Mouse (Mus musculus) gastrocnemius, postnatal 10 days (tissue): Measurements from ENCODE around the gene Ago4. TPM values are rescaled to one million over a fixed set of nuclear protein-coding genes. Genes with fewer than 3 reads are reported as not detected.
A peak's percentile ranks its signal among the peaks of the same experiment; 100 is the strongest.

Source experiments
- DNase-seq: peaks from one replicate; pipeline ENCODE4 v3.0.0; 2021; ENCODE audit warnings: mixed read lengths
- microRNA-seq, 2 experiments: library from miRNA; unstranded; fragments of <30 nt; microRNA quantifications; one replicate each; pipeline ENCODE4 v1.2.0; 2021
- total RNA-seq, 2 experiments: library from RNA; stranded (reverse); gene quantifications; 2 replicates each; pipeline ENCODE4 v1.2.3; 2021

The Ago4 gene
- total RNA-seq, 2 experiments from 2014 or later: 1.9 to 2.2 TPM

- no peak for DNase-seq
These were observed 64.3 kb downstream of the Ago4 start for GRCm38 (mm10) chr4:126468925-126469324.

GRCm38 (mm10) chr4:126468285-126468901, 64.9 kb downstream of the Ago4 start, which contains the start of gene Ago1:
Gene Ago1, minus strand, starts transcription at chr4:126468583.
- peak; percentile 97 for DNase-seq

- DNase-seq: peak; percentile 52
These were observed 65.5 kb downstream of the Ago4 start for GRCm38 (mm10) chr4:126467721-126468284.

DNA sequence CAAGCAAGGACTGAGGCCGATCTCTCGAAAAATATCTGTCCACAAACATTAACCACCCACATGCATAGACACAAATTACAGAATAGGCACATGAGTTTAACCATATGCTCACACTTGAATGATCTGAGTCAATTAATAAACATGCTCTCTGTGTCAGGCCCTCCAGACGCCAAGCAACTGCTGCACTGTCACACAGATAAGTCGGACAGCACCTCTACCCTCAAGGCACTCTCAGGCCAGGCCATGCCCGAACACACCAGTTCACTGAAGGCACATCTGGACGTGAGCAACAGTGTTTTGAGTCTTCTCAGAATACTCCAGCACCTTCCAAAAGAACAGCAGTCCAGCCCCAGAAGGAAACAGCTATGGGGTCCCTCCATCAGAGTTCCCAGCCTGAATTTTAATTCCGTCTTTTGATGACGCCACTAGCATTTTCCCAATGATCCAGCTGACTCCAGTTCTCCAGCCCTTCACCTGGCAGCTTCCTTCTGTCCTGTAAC, 67.0 kb downstream of the Ago4 start:
- no peak for DNase-seq

GRCm38 (mm10) chr4:126465843-126466242, 67.4 kb downstream of the Ago4 start:
- no peak for DNase-seq

- no peak for DNase-seq
These were observed 68.4 kb downstream of the Ago4 start for GRCm38 (mm10) chr4:126464892-126465235.

DNA sequence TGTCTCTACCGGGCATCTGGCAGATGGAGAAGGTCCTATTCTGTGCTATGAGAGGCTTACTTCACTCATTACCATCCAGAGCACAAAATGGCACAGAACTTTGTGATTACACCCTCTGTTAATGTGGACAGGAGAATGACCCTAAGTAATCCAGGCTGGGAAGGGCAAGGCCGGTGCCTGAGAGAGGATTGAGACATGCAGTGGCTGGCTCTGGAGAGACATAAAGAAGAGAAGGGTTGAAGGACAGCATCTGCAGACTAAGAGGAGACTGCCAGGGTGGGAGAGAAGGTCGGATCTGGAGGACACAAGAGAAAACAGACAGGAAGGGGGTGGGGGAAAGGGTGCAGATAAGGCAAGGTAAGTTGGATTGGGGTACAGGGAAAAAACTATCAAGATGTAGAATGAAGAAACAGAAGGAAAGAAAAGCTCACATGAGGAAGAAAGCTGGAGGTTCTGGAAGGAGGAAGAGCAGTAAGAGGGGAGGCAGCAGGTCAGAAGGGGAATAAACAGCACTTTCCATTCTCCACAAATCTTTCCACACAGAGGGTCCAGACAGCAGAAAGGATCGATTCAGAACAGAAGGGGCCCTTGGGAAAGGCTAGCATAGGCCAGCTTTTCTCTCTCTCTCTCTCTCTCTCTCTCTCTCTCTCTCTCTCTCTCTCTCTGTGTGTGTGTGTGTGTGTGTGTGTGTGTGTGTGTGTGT, 68.9 kb downstream of the Ago4 start:
- no peak for DNase-seq

GRCm38 (mm10) chr4:126455441-126455840, 77.8 kb downstream of the Ago4 start:
- no peak for DNase-seq

DNA sequence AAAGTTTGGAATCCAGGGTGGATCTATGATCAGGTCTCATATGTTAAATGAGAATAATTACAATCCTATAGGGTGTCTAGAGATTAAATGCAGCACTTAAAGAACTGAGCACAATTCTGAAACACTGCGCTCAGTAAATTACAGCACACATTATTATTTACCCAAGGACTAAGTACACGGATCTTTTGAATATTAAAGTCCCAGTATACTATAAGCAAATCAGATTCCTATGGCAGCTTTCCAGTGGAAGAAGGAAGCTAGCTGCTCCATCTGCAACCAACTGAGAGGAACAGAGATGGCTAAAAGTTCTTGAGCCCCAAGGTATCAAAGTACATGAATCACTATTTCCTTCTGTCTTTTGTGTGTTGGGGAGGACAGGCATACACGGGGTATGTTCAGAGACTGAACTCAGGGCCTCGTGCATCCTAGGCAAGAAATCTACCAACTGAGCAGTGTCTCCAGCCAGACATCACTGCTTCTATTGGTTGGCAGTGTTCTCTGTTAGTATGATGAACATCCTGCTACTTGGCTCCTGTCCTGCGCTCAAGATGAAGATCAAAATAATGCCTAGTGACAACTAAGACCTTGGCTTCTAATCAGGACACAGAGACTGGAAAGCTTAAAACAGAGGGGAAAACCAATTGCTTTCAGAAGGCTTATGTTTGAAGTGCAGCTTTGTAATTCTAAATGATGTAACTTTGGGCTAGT, 78.6 kb downstream of the Ago4 start:
- no peak for DNase-seq

DNA sequence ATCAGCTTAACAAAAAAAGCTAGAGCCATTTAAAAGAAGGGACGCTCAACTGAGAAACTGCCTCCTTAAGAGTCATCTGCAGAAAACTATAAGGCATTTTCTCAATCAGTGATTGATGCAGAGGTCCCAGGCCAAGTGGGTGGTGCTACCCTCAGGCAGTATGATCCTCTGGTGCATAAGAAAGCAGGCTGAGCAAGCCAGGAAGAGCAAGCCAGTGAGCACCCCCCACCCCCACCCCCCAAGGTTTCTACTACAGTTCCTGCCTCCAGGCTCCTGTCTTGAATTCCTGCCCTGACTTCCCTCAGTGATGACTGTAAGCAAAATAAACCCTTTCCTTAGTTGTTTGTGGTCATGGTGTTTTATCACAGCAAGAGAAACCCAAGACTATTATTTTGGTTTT, 83.0 kb downstream of the Ago4 start:
- DNase-seq: no peak

GRCm38 (mm10) chr4:126447126-126447525, 86.1 kb downstream of the Ago4 start:
- peak; percentile 18 for DNase-seq

DNA sequence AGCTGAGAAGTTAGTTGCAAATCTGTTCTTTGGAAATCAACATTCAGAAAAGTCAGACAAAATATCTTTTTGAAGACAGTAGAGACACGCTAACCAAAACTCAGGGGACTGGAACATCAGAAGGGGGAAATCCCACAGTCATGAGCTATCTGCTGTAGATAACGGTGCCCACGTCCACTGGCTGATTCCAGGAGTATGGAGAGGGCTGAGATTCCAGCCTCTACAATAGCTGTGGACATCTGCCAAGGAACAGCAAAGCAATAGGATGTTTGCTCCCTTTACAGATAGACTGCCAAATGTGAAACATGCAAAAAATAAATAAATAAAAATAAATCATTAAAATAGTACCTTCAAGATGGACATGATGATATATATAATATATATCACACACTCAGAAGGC, 88.7 kb downstream of the Ago4 start:
- no peak for DNase-seq

Small RNA genes lying within 50 kb of the gene (microRNA-seq; reads per million reads assigned to microRNA genes)
- gene Mir7119: 0 reads per million in 2 experiments

Other genes starting within 250 kb of the Ago4 start
- 1 to 10 TPM; 5.7 to 5.9 TPM for gene Col8a2, start 246.7 kb downstream of the Ago4 start, total RNA-seq
- gene Adprhl2, start 211.8 kb downstream of the Ago4 start, total RNA-seq: 10 to 100 TPM; 12.9 to 15.7 TPM
- 1 to 10 TPM in 1 of 2 experiments, under 1 TPM in 1; 0.80 to 1.5 TPM for gene Tekt2, start 207.8 kb downstream of the Ago4 start, total RNA-seq
- 10 to 100 TPM in 1 of 2 experiments, 1 to 10 TPM in 1; 7.3 to 11.5 TPM for gene Ago3, start 103.9 kb downstream of the Ago4 start, total RNA-seq
- gene Ago1, start 64.9 kb downstream of the Ago4 start, total RNA-seq: 10 to 100 TPM in 1 of 2 experiments, 1 to 10 TPM in 1; 9.1 to 13.6 TPM
- gene Clspn, start 23.5 kb upstream of the Ago4 start, total RNA-seq: 1 to 10 TPM; 5.7 to 6.9 TPM
- 10 to 100 TPM; 13.1 to 14.7 TPM for gene 5730409E04Rik, start 76.3 kb upstream of the Ago4 start, total RNA-seq
- gene Psmb2, start 144.2 kb upstream of the Ago4 start, total RNA-seq: 100 to 1,000 TPM; 117 to 119 TPM
- not detected for gene Tfap2e, start 202.8 kb upstream of the Ago4 start, total RNA-seq
- gene Ncdn, start 220.0 kb upstream of the Ago4 start, total RNA-seq: 10 to 100 TPM; 12.0 to 13.3 TPM
- 10 to 100 TPM; 22.2 to 24.2 TPM for gene AU040320, start 220.1 kb upstream of the Ago4 start, total RNA-seq